Mouse (Mus musculus) 3T3-L1 (cell line): ENCODE data around the gene Gm10065.
"Not testable (repeated sequence)": the region's sequence is repeated elsewhere in the genome, so short reads cannot be mapped to it uniquely, and the experiment has no call there.

Experiments used
- DNase-seq: peaks from one replicate; pipeline ENCODE4 v3.0.0-alpha.2; 2015; ENCODE audit warnings: low read depth, low spot score

Gm10065 gene

DNA sequence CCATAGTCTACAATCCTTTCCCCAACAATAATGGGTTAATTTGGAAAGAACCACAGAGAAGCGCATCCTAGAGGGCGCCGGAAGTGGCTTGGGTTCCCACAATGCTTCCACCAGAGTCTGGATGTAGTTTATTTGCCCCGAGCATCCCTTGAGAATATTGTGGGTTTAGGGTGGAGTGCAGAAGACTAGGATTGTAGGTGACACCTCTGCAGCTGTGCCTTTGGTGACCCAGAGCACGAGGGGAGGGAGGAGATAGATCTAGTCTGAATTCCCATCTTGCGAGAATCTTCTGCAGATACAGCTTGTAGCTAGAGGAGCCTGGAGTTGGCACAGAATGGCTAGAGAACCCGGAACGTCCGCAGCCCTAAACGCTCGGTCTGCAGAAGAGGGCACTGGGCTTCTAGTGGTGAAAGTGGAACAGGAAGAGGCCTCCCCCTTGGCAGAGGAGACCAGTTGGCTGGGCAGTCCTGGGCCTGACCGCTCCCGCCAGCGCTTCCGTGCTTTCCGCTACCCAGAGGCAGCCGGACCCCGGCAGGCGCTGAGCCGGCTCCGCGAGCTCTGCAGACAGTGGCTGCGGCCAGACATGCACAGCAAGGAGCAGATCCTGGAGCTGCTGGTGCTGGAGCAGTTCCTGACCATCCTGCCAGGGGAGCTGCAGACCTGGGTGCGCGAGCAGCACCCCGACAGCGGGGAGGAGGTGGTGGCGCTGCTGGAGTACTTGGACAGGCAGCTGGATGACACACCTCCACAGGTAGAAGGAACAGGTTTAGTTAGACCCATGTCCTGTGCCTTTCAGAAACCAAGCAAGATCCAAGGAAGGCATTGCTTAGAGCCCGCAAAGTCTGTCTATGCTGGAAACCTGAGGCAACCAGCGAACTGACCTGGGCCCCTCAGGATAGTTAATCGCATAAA lies at the start of gene Gm10065, which contains the start of gene Zkscan4:
TSS of gene Gm10065 (minus strand) at position 683 of the 912 bp plus-strand sequence.
TSS of gene Zkscan4 (plus strand) at position 149 of the 912 bp plus-strand sequence.
- DNase-seq = peak; percentile 49

DNA sequence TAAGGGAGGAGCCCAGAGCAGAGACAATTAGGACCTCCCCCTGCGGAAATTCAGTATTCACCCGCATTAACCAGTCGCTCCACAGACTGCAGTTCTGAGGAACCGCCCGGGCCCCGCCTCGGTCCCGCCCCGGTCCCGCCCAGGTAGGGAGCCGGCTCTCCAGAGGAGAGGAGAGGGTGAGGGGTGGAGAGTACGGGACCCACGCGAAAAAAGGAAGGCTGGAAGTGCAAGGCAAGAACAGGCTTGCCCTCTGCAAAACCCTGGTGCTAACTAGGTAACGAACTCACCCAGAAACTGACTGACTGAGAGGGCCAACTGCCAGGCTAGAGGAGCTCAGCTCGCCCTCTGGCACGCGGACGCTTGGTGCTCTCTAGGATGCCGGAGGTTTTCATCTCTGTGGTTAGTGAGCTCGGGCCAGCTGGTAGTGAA lies 27.0 kb upstream of the Gm10065 start:
- peak; percentile 92 for DNase-seq

DNA sequence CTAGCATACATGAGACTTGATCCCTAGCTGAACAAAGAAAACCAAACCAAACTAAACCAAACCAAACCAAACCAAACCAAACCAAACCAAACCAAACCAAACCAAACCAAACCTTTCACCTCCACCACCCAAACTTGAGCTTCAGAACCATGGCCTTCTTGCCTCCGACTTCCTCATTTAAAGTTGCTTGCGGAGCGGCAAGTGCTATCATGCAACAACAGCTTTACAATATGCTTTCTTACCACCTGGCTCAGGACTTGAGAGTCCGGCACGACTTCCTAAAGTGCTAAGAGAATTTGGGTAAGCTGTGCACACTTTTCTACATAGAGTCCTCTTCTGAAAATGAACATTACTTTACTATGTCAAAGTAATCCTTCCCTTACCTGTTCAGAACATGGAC lies 23.1 kb upstream of the Gm10065 start:
- no peak for DNase-seq

DNA sequence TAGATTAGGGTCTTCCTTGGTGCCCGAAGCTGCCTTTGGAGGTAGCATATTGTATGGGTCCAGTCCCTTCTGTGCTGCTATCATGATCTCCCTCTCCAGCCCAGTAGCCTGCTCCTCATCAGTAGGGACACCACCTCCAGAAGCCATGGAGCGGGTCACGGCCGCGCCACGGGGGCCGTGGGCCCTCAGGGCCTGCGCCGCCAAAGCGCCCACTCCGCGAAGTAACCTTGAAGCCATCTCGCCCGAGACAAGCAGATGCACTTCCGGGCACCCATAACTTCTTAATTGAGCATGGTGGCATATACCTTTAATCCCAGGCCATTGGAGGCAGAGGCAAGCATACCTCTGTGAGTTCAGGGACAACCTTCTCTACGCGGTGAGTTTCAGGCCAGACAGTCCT lies 21.9 kb upstream of the Gm10065 start, which contains the start of gene Gm11273:
TSS of gene Gm11273 (minus strand) at position 237 of the 400 bp plus-strand sequence.
- not testable (repeated sequence) for DNase-seq

DNA sequence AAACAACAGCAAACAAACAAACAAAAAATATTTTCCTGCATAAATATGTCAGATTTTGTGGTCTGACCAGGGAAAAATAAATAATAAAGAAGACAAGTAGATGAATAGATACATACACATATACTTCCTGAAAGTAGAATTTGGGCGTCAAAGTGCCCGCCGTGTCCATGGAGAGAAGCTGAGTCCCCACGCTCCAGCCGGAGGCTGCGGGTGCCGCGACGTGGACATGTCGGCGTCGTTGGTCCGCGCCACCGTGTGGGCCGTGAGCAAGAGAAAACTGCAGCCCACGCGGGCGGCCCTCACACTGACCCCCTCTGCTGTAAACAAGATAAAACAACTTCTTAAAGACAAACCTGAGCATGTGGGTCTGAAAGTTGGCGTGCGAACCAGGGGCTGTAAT lies 15.8 kb upstream of the Gm10065 start, which contains the start of gene AK157302:
TSS of gene AK157302 (plus strand) at position 144 of the 400 bp plus-strand sequence.
- no peak for DNase-seq

DNA sequence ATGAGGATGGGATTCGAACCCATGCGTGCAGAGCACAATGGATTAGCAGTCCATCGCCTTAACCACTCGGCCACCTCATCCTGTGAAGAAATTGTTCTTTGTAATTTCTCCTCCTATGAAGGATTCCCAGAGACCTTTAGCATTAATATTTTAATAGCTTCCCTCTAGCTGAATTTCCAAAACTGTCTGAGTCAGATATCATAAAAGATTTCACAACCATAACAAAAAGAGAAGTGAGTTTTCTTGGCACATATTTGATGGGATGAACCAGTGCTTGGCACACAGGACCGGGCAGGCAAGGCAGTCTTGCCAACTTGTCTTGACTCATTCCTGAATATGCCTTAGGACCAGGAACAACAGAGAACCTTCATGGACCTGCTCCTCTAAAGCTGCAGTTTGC lies 13.6 kb upstream of the Gm10065 start:
- peak; percentile 62 for DNase-seq

DNA sequence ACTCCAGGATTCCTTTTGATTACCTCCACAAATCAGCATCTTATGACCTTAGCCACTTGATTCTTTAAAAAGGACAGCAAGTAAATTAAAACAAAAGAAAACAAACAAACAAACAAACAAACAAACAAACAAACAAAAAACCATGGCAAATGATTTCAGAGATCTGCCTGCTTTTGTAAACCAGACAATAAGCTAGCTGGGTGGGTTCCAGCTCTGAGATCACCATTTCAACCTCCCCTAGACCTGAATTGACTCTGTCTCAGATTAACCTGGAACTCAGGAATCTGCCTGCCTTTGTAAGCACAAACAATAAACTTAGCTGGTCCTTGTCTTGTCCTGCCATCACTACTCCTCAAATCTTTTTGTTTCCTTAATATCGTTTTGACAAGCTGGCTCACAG lies 7.6 kb upstream of the Gm10065 start:
- no peak for DNase-seq

DNA sequence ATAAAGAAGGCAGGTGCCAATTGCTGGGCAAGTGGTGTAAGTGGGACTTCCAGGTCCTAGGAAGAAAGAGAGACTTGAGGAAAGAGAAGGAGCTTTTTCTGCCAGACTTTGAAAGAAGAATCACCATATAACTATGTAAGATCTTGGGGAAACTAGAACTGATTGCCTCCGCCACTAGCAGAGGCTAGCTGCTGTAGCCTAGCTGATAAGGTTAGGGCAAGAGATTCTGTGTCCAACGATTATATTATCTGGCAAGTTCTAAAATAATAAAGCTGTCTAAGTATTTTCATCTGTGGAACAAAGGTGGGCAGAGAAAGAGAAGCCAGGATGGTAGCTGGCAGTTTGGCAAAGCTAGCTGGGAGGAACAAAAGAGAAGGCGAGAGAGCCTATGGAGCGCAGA lies 6.8 kb downstream of the Gm10065 start:
- no peak for DNase-seq

DNA sequence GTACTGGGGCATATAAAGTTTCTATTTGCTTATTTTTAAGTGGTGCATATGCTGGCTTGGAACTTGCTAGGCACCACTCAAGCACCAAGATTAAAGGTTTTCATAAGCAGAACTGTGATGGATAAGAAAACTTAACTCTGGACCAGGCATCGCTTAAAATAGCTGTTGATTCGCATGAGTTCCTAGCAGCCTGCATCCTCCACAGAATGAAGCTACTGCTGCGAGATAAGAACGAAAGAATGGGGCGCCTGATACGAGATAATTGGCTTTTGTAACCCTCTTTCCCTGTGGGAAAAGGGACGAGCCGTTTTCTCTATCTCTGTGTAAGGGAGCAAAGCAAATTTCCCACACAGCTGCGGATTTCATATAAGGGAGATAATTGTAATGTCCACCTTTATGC lies 10.1 kb downstream of the Gm10065 start:
- no peak for DNase-seq

DNA sequence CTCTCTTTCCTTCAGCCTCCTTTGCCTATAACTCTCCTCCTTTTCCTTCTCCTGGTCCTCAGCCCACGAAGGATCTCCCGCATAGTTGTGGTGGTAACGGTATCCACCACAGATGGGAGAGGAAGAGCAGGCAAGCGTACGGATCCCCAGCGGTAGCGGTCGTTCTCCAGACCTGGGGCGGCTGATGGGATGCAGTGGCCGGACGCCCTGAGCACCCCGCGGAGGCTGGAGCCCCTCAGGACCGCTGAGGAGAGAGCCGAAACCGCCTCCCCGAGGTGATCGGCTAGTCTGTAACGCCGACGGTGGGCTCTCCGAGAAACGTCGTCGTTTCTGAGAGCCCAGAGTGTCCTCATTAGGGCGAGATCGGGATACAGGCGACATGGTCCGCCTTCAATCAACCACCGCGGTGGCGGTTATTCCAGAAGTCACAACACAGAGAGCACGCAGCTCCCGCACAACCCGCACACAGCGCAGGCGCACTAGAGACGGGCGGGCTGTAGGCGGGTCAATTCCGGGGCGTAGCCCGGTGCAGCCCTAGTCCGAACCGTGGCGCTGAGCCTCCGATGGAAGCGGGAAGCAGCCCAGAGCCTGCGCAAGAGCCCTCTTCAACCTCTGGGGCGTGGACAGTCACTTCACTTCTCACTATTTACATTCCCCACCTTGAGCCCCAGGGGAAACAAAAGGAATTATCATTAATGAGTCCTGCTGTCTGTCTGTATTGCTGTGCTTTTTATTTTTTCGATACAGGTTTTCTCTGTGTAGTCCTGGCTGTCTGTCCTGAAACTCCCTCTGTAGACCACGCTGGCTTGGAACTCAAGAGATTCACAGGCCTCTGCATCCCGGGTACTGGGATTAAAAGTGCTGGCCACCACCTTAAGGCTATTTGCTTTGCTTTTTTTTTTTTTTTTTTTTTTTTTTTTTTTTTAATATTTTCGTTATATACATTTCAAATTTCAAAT lies 10.9 kb downstream of the Gm10065 start, which contains the start of gene Nkapl:
TSS of gene Nkapl (minus strand) at position 449 of the 959 bp plus-strand sequence.
- no peak for DNase-seq

DNA sequence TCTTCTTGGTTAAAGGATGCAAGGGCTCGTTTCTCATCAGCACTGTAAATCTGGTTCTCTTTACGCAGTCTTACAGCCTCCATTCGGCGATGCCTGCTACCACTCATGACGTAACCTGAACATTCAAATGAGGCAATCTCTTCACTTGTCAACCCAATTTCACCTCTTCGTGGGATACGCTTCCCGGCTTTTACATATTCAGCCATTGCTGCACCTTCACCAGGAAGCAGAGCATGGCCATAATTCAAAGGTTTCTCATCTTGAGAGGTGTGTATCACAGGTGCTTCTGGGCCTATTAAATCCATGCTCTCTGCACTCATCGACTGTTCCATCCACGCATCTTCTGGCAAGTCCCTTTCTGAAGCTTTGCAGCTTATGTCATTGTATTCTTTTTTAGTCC lies 11.9 kb downstream of the Gm10065 start:
- no peak for DNase-seq

DNA sequence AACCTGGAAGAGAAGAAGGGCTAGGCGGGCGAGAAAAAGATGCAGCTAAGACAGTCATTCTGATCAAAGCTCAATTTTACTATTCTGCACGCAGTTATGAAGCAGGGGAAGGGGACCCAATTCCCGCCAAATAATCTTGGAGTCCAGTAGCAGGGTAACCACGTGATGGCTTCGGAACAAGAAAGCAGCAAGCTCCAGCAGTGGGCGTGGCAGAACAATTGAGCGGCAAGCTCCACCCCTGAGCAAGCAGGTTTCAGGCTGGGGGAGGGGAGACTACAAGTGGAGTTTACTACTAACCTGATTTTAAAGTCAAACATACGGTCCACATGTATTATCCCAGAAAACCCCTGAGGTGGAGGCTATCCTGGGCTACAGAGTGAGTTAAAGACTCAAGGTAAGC lies 16.7 kb downstream of the Gm10065 start:
- DNase-seq = not testable (repeated sequence)

DNA sequence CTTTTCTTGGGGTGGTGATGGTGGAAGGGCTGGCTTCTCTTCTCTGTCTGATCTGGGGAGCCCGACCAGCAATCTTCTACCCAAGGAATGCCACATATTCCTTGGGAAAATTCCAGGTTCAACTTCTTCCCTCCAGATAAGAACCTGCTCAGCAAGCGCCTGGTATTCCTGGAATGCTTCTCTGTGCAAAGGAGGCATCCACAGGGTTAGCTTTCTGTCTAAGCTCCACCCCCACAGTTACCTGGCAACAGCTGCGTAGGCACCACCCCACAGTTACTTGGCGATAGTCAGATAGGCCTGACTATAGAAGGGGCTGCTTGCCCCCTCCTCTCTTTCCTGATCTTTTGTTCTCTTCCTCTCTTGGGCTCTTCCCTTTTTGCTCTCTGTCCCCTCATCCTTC lies 22.9 kb downstream of the Gm10065 start:
- DNase-seq = peak; percentile 19

DNA sequence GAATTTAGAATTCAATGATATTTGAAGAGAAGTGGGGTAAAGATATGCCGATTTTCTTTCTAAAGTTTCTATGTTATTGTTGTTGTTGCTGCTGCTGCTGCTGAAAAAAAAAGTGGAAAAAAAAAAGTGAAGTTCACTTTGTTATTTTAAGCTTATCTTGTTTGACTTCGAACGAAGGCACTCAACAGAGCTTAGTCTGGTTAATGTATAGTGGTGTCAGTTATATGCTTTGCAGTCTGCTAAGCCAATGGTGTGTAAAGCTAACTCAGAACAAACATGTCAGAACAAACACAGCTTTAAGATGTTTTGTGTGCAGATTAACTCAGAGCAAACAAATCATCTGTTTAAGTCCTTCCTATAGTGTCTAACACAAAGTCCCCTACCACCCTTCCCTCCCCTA lies 25.1 kb downstream of the Gm10065 start:
- DNase-seq = no peak

DNA sequence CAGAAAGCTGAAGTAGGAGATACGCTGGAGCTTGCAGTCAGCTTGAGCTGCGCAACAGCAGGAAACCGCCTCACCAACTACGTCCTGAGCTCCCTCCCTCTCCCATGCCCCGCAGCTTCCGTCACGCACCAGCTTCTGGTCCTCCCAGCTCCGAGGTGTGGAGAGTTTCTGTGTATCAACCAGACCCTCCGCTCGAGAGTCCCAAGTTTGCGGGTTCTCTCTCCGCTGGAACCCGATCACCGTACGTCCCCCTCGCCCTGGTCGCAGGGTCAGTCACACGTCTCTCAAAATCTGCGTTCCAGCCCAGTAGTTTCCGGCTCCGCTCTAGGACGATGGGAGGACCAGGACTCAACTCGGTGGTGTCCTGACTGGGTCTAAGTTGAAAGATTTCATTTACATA lies 25.8 kb downstream of the Gm10065 start, which contains the start of gene Zscan26:
TSS of gene Zscan26 (minus strand) at position 282 of the 400 bp plus-strand sequence.
- DNase-seq = peak; percentile 88

DNA sequence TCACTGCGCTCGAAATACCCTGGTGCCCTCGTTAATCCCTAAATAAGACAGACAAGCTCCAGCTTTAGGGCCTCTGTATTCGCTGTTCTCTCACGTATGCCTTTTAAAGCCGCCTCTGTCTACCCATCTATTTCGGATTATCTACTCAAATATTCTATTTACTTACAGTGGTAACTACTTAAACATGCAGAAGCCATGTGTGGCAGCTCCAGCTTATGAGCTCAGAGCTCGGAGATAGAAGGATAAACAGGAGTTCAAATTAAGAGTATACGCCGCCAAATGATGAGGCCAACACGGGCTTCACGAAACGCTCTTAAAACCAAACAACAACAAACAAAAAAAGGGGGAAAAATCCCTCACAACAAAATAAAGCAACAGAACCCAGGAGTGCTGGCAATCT lies 26.2 kb downstream of the Gm10065 start:
- no peak for DNase-seq

DNA sequence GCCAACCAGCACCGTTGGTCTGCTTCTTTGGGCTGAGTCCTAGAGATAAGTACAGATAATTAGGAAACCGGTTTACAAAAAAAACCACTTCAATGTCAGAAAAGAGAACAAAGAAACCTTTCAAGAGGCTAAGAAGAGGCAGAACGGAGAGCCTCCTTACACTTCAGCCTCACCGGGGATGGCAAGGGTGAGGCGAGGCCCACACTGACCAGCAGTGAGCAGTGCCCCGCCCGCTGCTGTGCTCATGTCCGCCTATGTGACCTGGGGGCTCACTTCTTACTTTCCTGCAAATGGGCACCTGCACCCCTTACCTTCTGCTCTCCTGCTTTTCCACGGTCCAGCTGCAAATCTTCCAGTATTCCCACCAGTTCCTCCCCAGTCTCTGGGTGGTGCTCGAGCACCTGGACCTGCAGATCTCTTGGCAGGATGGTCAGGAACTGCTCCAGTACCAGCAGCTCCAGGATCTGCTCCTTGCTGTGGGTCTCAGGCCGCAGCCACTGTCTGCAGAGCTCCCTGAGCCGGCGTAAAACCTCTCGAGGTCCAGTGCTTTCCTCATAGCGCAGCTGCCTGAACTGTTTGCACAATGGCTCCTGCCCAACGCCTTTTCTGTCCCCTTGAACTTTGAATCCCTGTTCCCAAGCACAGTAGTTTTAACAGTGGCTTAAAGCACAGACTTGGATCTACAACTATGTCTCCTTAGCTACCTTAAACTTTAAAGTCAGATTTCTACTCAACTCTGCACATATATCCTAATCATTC lies 31.2 kb downstream of the Gm10065 start:
- no peak for DNase-seq

DNA sequence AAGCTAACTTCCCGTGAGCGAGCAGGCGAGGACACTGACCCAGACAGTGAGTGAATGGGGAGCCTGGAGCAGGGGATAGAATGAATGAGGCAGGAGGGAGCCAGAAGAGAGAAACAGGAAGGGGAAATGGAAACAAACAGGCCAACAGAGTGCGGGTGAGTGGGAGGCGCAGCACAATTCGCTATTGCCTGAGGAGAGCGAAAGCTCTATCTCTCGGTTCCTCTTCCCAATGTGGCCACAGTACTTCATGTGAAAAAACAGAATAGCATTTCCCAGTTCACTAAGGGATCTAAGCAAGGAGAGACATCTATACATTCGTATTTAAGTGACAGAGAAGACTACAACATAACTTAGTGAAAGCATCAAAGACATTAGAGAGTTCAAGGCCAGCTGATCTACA lies 32.4 kb downstream of the Gm10065 start:
- no peak for DNase-seq

DNA sequence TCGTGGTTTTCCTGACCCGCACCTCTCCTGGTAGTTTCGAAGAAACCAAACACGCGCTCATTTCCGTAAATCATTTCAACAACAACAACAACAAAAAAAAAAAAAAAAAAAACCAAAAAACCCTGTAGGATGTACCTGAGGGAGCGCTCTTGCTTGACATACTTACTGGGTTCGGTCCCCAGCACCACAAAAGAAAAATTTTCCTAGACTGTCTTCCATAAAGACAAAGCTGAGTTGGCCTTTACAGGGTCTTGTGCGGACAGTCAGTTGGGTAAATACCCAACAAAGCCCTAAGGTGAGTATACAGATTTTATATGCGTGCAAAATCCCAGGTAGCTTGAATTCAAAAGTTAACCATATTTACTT lies 38.1 kb downstream of the Gm10065 start:
- no peak for DNase-seq

DNA sequence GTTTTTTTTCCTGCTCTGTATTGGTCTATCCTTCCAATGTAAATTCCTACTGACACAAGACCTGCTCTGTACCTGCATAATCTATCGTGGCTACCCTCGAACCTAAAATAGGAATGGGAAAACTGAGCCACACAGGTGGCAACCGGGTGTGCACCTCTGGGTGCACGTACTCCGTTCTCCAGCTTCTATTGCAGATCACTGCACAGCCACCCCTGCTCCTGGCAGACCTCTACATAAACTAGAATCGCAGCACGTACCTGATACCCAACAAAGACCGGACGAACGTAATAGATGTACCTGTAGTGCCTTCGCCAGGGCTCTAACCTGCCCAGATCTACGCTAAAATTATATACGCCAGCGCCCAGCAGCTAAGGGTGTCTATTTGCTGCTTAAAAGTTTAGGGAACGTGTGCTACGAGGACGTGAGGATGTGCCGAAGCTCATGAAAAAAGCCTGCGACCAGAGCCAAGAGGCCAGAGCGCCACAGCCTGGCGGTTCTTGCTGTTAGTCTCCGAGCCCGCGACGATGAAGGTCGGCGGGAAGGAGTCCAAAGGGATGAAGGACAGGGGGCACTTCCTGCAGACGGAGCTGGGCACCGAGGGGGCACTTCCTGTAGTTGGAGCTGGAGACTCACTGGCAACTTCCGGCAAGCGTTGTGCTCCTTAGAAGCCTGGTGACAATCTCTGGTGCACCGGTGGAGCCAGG lies 38.6 kb downstream of the Gm10065 start, which contains the start of gene Pgbd1:
TSS of gene Pgbd1 (minus strand) at position 556 of the 704 bp plus-strand sequence.
- DNase-seq = no peak
